Mouse (Mus musculus) bone marrow macrophage, adult 2 months (primary cell): ENCODE measurements around the gene Daam2.

Experiments
- CTCF ChIP-seq: IDR thresholded peaks from 2 replicates; pipeline ENCODE4 v1.5.1; 2012; ENCODE audit warnings: low read depth, mild to moderate bottlenecking, low read length, moderate library complexity
- POLR2A ChIP-seq: IDR thresholded peaks from 2 replicates; pipeline ENCODE4 v1.6.1; 2012; ENCODE audit warnings: mild to moderate bottlenecking, low read depth, low read length, borderline replicate concordance

- TF ChIP-seq CTCF (no peak), POLR2A (no peak)
These were observed 147.9 kb downstream of the Daam2 start for GRCm38 (mm10) chr17:49416228-49416627.
